Mouse (Mus musculus): ENCODE measurements at regions not wholly inside any gene's neighbourhood (a gene's known extent, or its start where the extent isn't known, plus 50 kb on each side); places are given as distances from the start of the nearest gene placed in this dataset.
A peak's percentile ranks its signal among the peaks of the same experiment; 100 is the strongest.

GRCm38 (mm10) chr14:106365624-106366118, 259.7 kb downstream of the Trim52 start:
- no peak for DNase-seq (ENCODE audit: extremely low spot score)

GRCm38 (mm10) chr14:106373451-106373850, 267.5 kb downstream of the Trim52 start:
- DNase-seq (ENCODE audit: extremely low spot score) = no peak

GRCm38 (mm10) chr14:106379645-106380044, 273.6 kb downstream of the Trim52 start:
- no peak for DNase-seq (ENCODE audit: extremely low spot score)

- no peak for DNase-seq (ENCODE audit: extremely low spot score)
These were observed 281.7 kb downstream of the Trim52 start for GRCm38 (mm10) chr14:106387671-106388070.

GRCm38 (mm10) chr14:106390546-106390945, 284.5 kb downstream of the Trim52 start:
- DNase-seq (ENCODE audit: extremely low spot score) = no peak

GRCm38 (mm10) chr14:106393978-106394377, 288.0 kb downstream of the Trim52 start:
- no peak for DNase-seq (ENCODE audit: extremely low spot score)

GRCm38 (mm10) chr14:106412917-106413558, 307.0 kb downstream of the Trim52 start:
- no peak for DNase-seq (ENCODE audit: extremely low spot score)

GRCm38 (mm10) chr14:106424714-106425113, 318.7 kb downstream of the Trim52 start:
- no peak for DNase-seq (ENCODE audit: extremely low spot score)

GRCm38 (mm10) chr14:106428594-106428993, 322.6 kb downstream of the Trim52 start:
- DNase-seq (ENCODE audit: extremely low spot score) = no peak

GRCm38 (mm10) chr14:106439282-106439681, 333.3 kb downstream of the Trim52 start:
- peak; percentile 71 for DNase-seq (ENCODE audit: extremely low spot score)

- DNase-seq (ENCODE audit: extremely low spot score) = no peak
These were observed 383.1 kb downstream of the Trim52 start for GRCm38 (mm10) chr14:106489074-106489473.

GRCm38 (mm10) chr14:106491389-106491788, 385.4 kb downstream of the Trim52 start:
- no peak for DNase-seq (ENCODE audit: extremely low spot score)

GRCm38 (mm10) chr14:106500344-106501135, 394.5 kb downstream of the Trim52 start:
- peak; percentile 36 for DNase-seq (ENCODE audit: extremely low spot score)

- DNase-seq (ENCODE audit: extremely low spot score) = no peak
These were observed 400.9 kb downstream of the Trim52 start for GRCm38 (mm10) chr14:106506921-106507320.

- no peak for DNase-seq (ENCODE audit: extremely low spot score)
These were observed 412.8 kb downstream of the Trim52 start for GRCm38 (mm10) chr14:106518552-106519358.

- DNase-seq (ENCODE audit: extremely low spot score) = no peak
These were observed 414.8 kb downstream of the Trim52 start for GRCm38 (mm10) chr14:106520808-106521207.

GRCm38 (mm10) chr14:106550150-106550549, 444.2 kb downstream of the Trim52 start:
- DNase-seq (ENCODE audit: extremely low spot score) = no peak

- DNase-seq (ENCODE audit: extremely low spot score) = no peak
These were observed 473.3 kb downstream of the Trim52 start for GRCm38 (mm10) chr14:106579281-106579680.

- DNase-seq (ENCODE audit: extremely low spot score) = no peak
These were observed 475.9 kb downstream of the Trim52 start for GRCm38 (mm10) chr14:106581886-106582285.

- DNase-seq (ENCODE audit: extremely low spot score) = no peak
These were observed 487.4 kb downstream of the Trim52 start for GRCm38 (mm10) chr14:106593352-106593751.

GRCm38 (mm10) chr14:106593980-106594379, 488.0 kb downstream of the Trim52 start:
- DNase-seq (ENCODE audit: extremely low spot score) = no peak

- peak; percentile 47 for DNase-seq (ENCODE audit: extremely low spot score)
These were observed 501.0 kb downstream of the Trim52 start for GRCm38 (mm10) chr14:106607041-106607440.
